Mouse (Mus musculus) ES-Bruce4 (cell line): Measurements from ENCODE around the gene Ptpn1.

Experiments used
- CTCF ChIP-seq: IDR thresholded peaks from one replicate; pipeline ENCODE4 v1.8.1; 2011; ENCODE audit warnings: low read depth, low read length
- EP300 ChIP-seq: IDR thresholded peaks from 2 replicates; pipeline ENCODE4 v1.6.1; 2011; ENCODE audit warnings: low read depth, low read length; ENCODE audit not compliant: insufficient read depth
- POLR2A ChIP-seq: IDR thresholded peaks from one replicate; pipeline ENCODE4 v1.8.1; 2011; ENCODE audit warnings: low read length; ENCODE audit not compliant: insufficient read depth

GRCm38 (mm10) chr2:167965911-167966310 is 34.1 kb downstream of the Ptpn1 start:
- TF ChIP-seq EP300: no peak
- TF ChIP-seq CTCF: no peak
- TF ChIP-seq POLR2A: no peak
